Mouse (Mus musculus): ENCODE data around the gene Gtf2ird2.

Gene Gtf2ird2

DNA sequence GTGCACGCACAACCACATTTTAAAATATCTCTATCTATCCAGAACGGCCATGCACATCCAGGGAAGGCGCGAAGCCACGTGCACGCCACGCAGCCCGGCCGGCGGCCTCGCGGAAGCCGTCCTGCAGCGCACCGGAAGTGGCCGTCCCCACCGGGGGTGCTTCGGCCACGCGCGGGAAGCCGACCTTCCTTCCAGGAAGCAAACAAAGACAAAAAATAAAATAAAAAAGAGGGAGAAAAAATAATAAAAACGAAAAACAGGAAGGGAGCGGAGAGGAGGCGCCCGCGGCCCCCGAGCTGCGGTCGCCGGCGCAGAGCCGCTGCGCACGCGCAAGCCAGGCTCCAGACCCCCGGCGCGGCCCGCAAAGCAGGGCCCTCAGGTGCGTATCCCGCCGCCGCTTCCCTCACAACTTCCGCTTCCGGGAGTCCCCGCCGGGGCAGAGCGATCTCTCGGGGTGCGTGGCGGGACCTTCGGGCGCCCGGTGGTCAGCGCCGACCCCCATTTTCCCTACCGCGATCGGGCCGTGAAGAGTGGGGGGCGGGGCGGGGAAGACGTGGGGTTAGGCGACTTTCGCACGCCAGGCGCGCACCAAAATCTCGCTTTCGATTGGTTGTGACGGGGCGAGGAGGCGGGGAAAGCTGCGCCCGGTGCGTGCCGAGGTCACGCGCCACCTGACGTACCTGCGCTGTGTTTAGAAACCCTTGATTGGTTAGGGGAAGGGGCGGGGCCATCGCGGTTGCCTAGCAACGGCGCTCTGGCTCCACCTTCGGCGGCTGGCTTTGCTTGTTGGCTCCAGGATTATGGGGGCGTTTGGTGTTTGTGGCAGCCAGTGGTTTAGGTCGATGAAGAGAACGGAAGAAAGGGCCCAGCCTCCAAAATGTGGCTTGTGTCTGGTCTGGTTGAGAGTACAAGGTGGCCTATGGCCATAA lies at the start of gene Gtf2ird2:
Gene Gtf2ird2 (plus strand): TSS at position 140 of the 929 bp plus-strand sequence.
- in situ Hi-C loops (cut with MboI, MseI) = loop anchor here (5.0 to 10.0 kb wide), 3 partner anchors 68 to 303 kb away; no protein-coding TSS in a partner anchor

DNA sequence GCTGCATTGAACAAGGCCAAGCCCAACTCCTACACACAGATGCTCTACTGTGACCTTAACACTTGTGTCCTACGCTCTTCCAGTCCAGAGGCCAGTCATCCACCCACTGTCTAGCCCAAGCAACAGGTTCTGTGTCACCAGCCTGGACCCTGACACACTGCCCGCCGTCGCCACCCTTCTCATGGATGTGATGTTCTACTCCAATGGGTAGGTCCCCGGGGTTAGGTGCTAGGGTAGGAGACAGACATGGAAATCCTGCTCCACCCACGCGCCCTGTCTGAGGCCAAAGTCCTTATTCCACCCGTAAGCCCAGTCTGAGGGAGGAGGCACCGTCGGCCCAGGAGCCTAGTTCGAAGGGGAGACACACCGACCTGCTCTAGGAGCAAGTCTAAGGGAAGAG lies 47.8 kb upstream of the Gtf2ird2 start:
- in situ Hi-C loops (cut with MboI, MseI) = no loop called here

DNA sequence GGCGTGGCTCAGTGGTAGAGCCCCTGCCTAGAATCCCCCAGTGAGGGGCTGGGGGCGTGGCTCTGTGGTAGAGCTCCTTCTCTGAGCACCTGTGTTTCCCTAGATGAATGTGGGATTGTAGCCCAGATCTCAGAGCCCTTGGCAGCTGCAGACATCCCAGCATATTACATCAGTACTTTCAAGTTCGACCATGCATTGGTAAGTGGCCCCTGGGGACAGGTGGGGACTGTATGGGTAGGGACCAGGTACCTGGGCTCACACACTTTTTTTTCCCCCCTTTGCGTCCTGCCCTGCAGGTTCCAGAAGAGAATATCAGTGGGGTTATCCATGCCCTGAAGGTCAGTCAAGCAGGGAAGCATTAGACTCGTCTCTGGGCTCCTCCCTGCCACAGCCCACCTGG lies 45.9 kb upstream of the Gtf2ird2 start:
- in situ Hi-C loops (cut with MboI, MseI) = no loop called here

DNA sequence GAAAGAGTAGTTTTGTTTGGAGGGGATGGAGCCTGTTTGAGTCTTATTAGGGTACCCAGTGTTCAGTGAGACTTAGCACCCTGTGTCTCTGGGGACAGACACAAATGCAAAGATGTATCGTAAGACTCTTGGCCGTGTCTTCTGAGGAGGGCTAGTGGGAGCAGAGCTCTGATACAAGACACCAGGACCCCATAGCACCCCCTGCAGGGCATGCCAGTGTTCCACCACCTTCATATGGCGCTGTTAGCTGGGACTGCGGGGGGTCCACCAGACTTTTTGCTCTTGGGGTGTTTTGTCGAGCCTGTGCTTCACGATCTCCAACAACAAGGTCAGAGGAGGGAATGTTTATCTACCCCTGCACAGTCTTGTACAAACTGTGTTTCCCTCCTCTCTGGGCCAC lies 44.4 kb upstream of the Gtf2ird2 start:
- in situ Hi-C loops (cut with MboI, MseI) = no loop called here

GRCm38 (mm10) chr5:134141236-134141635 lies 42.6 kb upstream of the Gtf2ird2 start:
- in situ Hi-C loops (cut with MboI, MseI) = no loop called here

DNA sequence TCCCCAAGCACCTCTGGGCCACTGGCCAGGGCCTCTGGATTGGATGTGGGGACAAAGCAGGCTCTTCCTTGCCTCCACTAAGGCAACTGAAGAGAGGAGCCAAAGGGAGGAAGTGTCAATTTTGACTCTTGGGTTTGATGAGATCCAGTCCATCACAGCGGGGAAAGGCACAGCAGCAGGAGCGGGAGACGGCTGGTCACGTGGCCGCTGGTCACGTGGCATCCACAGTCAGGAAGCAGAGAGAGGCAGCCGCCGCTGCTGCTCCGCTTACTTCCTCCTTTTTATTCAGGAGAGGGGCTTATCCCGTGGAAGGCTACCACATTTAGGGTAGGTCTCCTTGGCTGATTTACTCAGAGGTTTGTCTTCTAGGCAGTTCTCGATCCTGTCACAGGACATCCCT lies 41.4 kb upstream of the Gtf2ird2 start:
- in situ Hi-C loops (cut with MboI, MseI) = no loop called here

DNA sequence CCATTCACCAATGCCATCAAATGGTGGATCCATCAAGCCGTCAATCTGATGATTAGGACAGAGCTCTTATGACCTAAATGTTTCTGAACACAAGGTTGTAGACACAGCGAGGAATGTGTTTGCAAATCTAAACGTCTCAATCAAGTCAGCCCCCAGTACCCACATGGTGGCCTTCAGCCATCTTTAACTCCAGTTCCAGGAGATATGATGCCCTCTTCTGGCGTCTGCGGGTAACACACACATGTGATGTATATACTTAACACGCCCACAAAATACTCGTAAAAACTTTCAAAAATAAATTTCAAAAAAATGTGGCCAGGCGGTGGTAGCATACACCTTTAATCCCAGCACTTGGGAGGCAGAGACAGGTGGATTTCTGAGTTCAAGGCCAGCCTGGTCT lies 38.8 kb upstream of the Gtf2ird2 start:
- in situ Hi-C loops (cut with MboI, MseI) = no loop called here

- in situ Hi-C loops (cut with MboI, MseI) = no loop called here
These were observed 36.5 kb upstream of the Gtf2ird2 start for GRCm38 (mm10) chr5:134147194-134147753.

GRCm38 (mm10) chr5:134148153-134148552 lies 35.7 kb upstream of the Gtf2ird2 start:
- in situ Hi-C loops (cut with MboI, MseI) = no loop called here

DNA sequence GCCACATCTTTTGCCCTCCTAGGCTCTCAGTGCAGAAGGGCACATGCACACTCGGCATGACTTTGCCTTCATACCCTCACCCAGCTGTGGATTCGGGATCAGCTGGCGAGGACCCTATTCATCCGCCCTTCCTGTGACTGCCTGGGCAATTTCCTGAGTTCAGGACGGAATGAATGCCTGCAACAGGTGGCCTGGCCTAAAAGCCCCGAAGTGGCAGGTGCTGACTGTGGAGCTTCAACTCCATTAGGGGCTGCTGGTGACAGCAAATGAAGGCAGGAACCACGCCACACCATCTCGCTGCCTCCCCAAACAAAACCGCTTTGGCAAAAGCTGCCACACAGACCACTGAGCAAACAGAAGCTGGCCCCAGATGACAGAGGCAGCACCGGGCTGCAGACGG lies 31.9 kb upstream of the Gtf2ird2 start:
- in situ Hi-C loops (cut with MboI, MseI) = no loop called here

- in situ Hi-C loops (cut with MboI, MseI) = no loop called here
These were observed 27.8 kb upstream of the Gtf2ird2 start for GRCm38 (mm10) chr5:134155916-134156466.

DNA sequence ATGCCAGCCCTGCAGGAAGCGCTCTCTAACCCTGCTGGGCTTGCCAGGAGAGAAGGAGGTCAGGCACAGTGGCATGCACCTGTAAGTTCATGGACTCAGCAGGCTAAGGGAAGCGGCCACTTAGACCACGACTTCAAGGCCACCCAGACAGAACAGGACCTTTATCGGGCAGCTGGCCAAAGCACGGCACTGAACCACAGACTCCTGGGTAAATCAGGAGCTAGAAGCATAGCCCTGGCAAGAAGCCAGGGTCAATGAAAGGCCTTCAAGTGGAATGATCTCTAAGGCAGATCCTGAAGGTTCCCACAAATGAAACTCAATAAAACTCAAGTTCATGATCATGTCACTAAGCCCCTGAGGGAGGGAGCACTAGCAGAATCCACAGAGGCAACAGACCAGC lies 19.1 kb upstream of the Gtf2ird2 start:
- in situ Hi-C loops (cut with MboI, MseI) = no loop called here

- in situ Hi-C loops (cut with MboI, MseI) = no loop called here
These were observed 17.2 kb upstream of the Gtf2ird2 start for GRCm38 (mm10) chr5:134166642-134167041.

DNA sequence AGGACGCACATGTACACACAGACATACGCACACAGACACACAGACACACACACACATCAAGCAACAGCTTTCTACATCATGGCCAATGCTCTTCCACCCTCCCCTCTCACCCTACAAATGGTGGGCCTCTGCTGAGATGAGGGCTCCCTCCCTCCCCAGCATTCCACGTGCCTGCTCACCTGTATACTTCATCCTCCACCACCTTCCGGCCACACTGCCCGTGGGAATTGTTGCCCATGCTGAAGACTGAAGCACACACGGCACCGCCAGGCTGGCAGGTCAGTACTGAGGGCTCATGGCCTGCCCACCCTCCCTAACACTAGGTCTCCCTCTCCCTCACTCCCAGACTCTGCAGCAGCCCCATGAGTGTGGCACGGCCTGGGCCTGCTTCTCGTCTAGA lies 15.8 kb upstream of the Gtf2ird2 start:
- in situ Hi-C loops (cut with MboI, MseI) = no loop called here

DNA sequence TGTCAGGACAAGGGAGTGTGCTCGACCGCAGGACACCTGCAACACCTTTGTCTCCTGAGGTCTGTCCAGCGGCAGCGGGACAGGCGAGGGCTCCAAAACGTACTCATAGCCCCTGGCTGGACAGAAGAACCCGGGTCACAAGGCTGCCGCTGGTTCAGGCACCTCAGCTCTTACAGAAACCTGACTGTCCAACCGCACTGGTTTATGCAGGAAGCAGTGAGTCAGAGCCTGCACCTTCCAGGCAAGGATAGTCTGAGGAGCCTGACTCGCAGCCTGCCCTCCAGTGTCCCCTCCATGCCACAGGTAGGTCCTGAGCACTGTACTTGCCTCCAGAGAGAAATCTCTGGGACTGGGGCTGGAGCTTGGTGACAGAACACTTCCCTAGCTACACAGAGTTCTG lies 14.6 kb upstream of the Gtf2ird2 start:
- in situ Hi-C loops (cut with MboI, MseI) = no loop called here

DNA sequence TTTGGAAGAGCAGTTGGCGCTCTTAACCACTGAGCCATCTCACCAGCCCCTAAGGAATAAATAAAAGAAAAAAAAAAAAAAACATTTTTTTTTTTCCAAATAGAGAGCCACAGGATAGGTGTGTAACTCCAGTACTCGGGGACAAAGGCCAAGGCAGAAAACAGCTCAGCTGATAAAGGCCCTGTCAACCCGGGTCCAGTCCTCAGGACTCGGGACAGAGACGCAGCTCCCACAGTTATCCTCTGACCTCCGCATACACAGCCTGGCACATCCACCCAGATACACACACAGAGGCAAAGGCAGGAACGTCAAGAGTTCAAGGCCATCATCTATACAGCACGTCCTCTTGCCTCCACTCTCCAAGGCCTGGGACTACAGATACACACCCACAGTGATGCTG lies 13.7 kb upstream of the Gtf2ird2 start:
- in situ Hi-C loops (cut with MboI, MseI) = no loop called here

DNA sequence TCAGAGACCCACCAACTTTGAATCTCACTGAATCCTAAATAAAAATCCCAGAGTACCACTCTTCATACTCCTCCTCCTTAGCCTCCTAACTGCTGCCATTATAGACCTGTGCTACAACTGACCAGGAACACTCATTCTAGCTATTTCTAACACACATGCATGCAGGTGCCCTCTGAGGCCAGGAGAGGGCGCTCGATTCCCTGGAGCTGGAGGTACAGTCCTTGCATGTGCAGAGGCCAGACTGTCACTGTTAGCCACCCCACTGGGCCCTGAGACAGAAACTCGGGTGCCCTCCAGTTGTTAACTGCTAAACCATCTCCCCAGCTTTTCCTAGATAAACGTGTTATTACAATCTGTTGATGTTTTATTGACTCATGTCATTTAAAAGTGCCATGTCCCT lies 10.6 kb upstream of the Gtf2ird2 start:
- in situ Hi-C loops (cut with MboI, MseI) = no loop called here

DNA sequence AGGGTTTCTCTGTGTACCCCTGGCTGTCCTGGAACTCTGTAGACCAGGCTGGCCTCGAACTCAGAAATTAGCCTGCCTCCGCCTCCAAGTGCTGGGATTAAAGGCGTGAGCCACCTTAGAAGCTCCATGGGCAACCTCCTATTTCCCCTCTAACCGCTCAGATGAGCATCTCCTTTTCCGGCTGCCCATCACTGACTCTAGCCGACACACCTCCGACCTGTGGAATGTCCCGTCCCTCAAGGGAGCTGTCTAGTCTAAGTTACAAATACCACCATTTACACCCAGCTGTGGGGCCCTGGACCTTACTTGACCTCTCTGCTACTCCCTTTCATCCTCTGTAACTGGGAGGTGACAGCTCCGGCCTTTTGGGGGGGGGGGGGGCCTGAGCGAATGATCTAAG lies 8.1 kb upstream of the Gtf2ird2 start:
- in situ Hi-C loops (cut with MboI, MseI) = no loop called here

DNA sequence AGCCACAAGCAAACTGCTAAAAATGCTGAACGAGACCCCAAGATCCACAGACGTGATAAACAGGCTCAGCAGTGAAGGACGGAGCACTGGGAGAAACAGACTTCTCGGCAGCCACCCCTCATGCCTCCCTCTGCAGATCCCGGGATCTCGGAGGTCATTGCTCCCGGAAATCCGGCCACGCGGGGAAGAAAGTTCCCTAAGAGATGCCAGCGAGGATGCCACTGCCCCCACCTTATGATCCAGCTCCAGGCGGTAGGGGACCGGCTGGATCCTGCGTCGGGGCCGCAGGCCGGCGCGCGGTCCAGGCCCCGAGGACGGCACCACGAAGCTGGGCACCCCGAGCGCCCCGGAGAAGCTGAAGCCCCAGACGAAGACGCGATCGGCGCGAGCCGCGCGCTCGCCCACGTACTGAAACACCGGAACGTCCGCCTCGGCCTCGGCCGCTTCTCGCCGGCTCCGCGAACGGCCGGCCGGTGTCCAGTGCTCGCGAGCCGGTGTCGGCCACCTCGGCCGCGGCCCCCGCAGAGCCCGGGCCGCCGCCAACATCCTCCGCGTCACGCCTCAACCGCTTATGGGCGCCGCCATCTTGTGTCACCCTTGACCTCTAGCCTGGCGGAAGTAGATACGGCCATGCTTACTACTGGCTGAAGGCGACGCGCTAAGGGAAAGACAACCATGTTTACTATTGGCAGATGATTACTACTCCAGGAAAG lies 7.5 kb upstream of the Gtf2ird2 start, which contains the start of gene Rcc1l:
Gene Rcc1l (minus strand): TSS at position 606 of the 713 bp plus-strand sequence.
- in situ Hi-C loops (cut with MboI, MseI) = no loop called here

GRCm38 (mm10) chr5:134178536-134178935 lies 5.3 kb upstream of the Gtf2ird2 start:
- in situ Hi-C loops (cut with MboI, MseI) = no loop called here

GRCm38 (mm10) chr5:134179871-134180270 lies 3.9 kb upstream of the Gtf2ird2 start:
- in situ Hi-C loops (cut with MboI, MseI) = loop anchor here (5.0 to 10.0 kb wide), 3 partner anchors 72 to 307 kb away; no protein-coding TSS in a partner anchor

DNA sequence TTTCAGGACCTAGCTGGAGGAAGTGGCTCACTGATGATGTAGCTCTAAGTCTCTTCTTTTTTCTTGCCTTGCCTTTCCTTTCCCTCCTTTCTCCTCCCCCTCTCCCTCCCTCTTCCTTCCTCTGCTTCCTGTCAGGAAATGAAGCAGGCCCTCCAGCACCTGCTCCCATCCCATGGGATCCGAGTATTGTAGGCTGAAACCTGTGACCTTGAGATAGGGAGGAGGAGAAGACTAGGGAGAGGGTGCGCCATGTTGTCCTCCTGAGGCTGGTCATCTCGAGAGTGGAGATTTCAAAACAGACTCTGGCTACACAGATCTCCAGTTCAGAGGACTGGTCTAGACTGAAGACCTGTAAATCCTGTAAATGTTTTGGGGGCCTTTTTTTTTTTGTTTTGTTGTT lies 1.6 kb upstream of the Gtf2ird2 start:
- in situ Hi-C loops (cut with MboI, MseI) = loop anchor here (5.0 to 10.0 kb wide), 3 partner anchors 70 to 305 kb away; no protein-coding TSS in a partner anchor

Measured in T-helper 17 cell (primary cell).